Mouse (Mus musculus): ENCODE measurements at regions not wholly inside any gene's neighbourhood (a gene's known extent, or its start where the extent isn't known, plus 50 kb on each side); places are given as distances from the start of the nearest gene placed in this dataset.

GRCm38 (mm10) chr15:94219907-94220306 is 245.3 kb downstream of the Adamts20 start:
- in situ Hi-C loops (cut with MboI, MseI), result loop anchor here (10.0 kb wide), 3 partner anchors 505 to 775 kb away; no protein-coding TSS in a partner anchor

GRCm38 (mm10) chr15:94216703-94217102 is 248.5 kb downstream of the Adamts20 start:
- in situ Hi-C loops (cut with MboI, MseI), result loop anchor here (10.0 kb wide), 3 partner anchors 502 to 772 kb away; no protein-coding TSS in a partner anchor

- in situ Hi-C loops (cut with MboI, MseI), result loop anchor here (5.0 to 10.0 kb wide), 4 partner anchors 500 to 770 kb away; partner anchors contain the start of gene Prickle1 (in 2 of the 2)
These were observed 250.8 kb downstream of the Adamts20 start for GRCm38 (mm10) chr15:94214440-94214839.

GRCm38 (mm10) chr15:94213393-94213792 is 251.8 kb downstream of the Adamts20 start:
- in situ Hi-C loops (cut with MboI, MseI), result loop anchor here (5.0 to 10.0 kb wide), 4 partner anchors 499 to 769 kb away; partner anchors contain the start of gene Prickle1 (in 2 of the 2)

GRCm38 (mm10) chr15:94208476-94208875 is 256.7 kb downstream of the Adamts20 start:
- in situ Hi-C loops (cut with MboI, MseI), result no loop called here

- in situ Hi-C loops (cut with MboI, MseI), result no loop called here
These were observed 258.8 kb downstream of the Adamts20 start for GRCm38 (mm10) chr15:94206454-94206853.

GRCm38 (mm10) chr15:94205309-94205893 is 259.8 kb downstream of the Adamts20 start:
- in situ Hi-C loops (cut with MboI, MseI), result no loop called here

GRCm38 (mm10) chr15:94190081-94190488 is 275.1 kb downstream of the Adamts20 start:
- in situ Hi-C loops (cut with MboI, MseI), result no loop called here

GRCm38 (mm10) chr15:94187588-94187987 is 277.6 kb downstream of the Adamts20 start:
- in situ Hi-C loops (cut with MboI, MseI), result no loop called here

GRCm38 (mm10) chr15:94183663-94184375 is 281.4 kb downstream of the Adamts20 start:
- in situ Hi-C loops (cut with MboI, MseI), result no loop called here

- in situ Hi-C loops (cut with MboI, MseI), result no loop called here
These were observed 291.1 kb downstream of the Adamts20 start for GRCm38 (mm10) chr15:94174083-94174482.

- in situ Hi-C loops (cut with MboI, MseI), result no loop called here
These were observed 304.4 kb downstream of the Adamts20 start for GRCm38 (mm10) chr15:94160806-94161205.

GRCm38 (mm10) chr15:94139534-94139958 is 325.7 kb downstream of the Adamts20 start:
- in situ Hi-C loops (cut with MboI, MseI), result no loop called here

GRCm38 (mm10) chr15:94137159-94137952 is 327.9 kb downstream of the Adamts20 start:
- in situ Hi-C loops (cut with MboI, MseI), result no loop called here

- in situ Hi-C loops (cut with MboI, MseI), result no loop called here
These were observed 352.4 kb downstream of the Adamts20 start for GRCm38 (mm10) chr15:94112801-94113200.

- in situ Hi-C loops (cut with MboI, MseI), result no loop called here
These were observed 358.0 kb downstream of the Adamts20 start for GRCm38 (mm10) chr15:94107186-94107716.

- in situ Hi-C loops (cut with MboI, MseI), result no loop called here
These were observed 374.6 kb downstream of the Adamts20 start for GRCm38 (mm10) chr15:94090644-94091043.

- in situ Hi-C loops (cut with MboI, MseI), result no loop called here
These were observed 375.4 kb downstream of the Adamts20 start for GRCm38 (mm10) chr15:94089856-94090255.

GRCm38 (mm10) chr15:94082369-94082768 is 382.8 kb downstream of the Adamts20 start:
- in situ Hi-C loops (cut with MboI, MseI), result no loop called here

GRCm38 (mm10) chr15:94077056-94077455 is 388.2 kb downstream of the Adamts20 start:
- in situ Hi-C loops (cut with MboI, MseI), result loop anchor here in 1 of 2 experiments (5.0 kb wide), 1 partner anchor 455 kb away; no protein-coding TSS in a partner anchor

- in situ Hi-C loops (cut with MboI, MseI), result no loop called here
These were observed 390.9 kb downstream of the Adamts20 start for GRCm38 (mm10) chr15:94074161-94074950.
